Mouse (Mus musculus) small intestine, adult 2 months (tissue): ENCODE results near the gene Agxt2.

Experiments used
- CTCF ChIP-seq: fragments of 200-500 bp; IDR thresholded peaks from 2 replicates; pipeline ENCODE4 v1.5.1; 2012; ENCODE audit warnings: low read depth, mild to moderate bottlenecking, control low read depth, inconsistent platforms, low read length, moderate library complexity, mixed read lengths; ENCODE audit not compliant: insufficient replicate concordance, insufficient read length; ENCODE audit errors: extremely low read depth
- POLR2A ChIP-seq: fragments of 200-500 bp; IDR thresholded peaks from 2 replicates; pipeline ENCODE4 v1.6.1; 2012; ENCODE audit warnings: low read depth, mild to moderate bottlenecking, control low read depth, inconsistent platforms, low read length, moderate library complexity

DNA sequence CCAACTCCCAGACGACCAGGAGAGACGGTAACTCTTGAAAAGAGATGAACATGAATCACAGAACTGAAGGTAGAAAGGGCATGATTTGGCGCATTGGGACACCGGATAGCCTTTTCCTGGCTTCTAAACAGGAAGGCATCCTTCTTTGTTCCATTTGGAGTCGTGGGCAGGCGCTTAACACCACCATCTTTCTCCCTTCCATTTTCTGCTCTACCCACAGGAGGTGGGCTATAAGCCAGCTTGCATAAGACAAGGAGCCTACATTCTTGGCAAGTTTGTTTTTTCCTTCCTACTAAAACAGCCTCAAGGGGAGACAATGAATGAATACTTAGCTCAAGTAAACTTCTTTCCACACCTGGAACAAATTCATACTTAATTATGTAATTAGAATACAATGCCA, 55.3 kb downstream of the Agxt2 start:
- TF ChIP-seq CTCF = no peak
- TF ChIP-seq POLR2A = no peak
